Mouse (Mus musculus) spleen, postnatal 14 days (tissue): Measurements from ENCODE around the gene Cdc6.
A peak's percentile ranks its signal among the peaks of the same experiment; 100 is the strongest.
"Not testable (repeated sequence)": the region's sequence is repeated elsewhere in the genome, so short reads cannot be mapped to it uniquely, and the experiment has no call there.

Experiments
- DNase-seq, 2 experiments: peaks; one replicate each; pipeline ENCODE4 v3.0.0; 2021 to 2022; ENCODE audit warnings: low spot score in 2 of 2

The Cdc6 gene

GRCm38 (mm10) chr11:98931513-98932292 is 24.1 kb downstream of the Cdc6 start:
- no peak for DNase-seq

- DNase-seq: no peak
Observed at GRCm38 (mm10) chr11:98932293-98933091, 24.9 kb downstream of the Cdc6 start.

GRCm38 (mm10) chr11:98933151-98933550 is 25.6 kb downstream of the Cdc6 start:
- peak in 1 of 2 experiments; percentile 62 for DNase-seq

GRCm38 (mm10) chr11:98933847-98934246 is 26.2 kb downstream of the Cdc6 start:
- DNase-seq: not testable (repeated sequence)

- DNase-seq: no peak
Observed at GRCm38 (mm10) chr11:98934367-98934766, 26.8 kb downstream of the Cdc6 start.

- no peak for DNase-seq
Observed at GRCm38 (mm10) chr11:98935123-98935522, 27.5 kb downstream of the Cdc6 start.

- DNase-seq: no peak
Observed at GRCm38 (mm10) chr11:98936170-98936569, 28.6 kb downstream of the Cdc6 start.

GRCm38 (mm10) chr11:98936606-98937409 is 29.2 kb downstream of the Cdc6 start:
- no peak for DNase-seq

GRCm38 (mm10) chr11:98937410-98937913 is 29.9 kb downstream of the Cdc6 start:
- DNase-seq: peak; percentile 54 to 69

- no peak for DNase-seq
Observed at GRCm38 (mm10) chr11:98937914-98938694, 30.5 kb downstream of the Cdc6 start.

GRCm38 (mm10) chr11:98938701-98939083 is 31.1 kb downstream of the Cdc6 start:
- no peak for DNase-seq

GRCm38 (mm10) chr11:98939084-98939952 is 31.7 kb downstream of the Cdc6 start:
- DNase-seq: no peak

- no peak for DNase-seq
Observed at GRCm38 (mm10) chr11:98939953-98940641, 32.5 kb downstream of the Cdc6 start.

- no peak for DNase-seq
Observed at GRCm38 (mm10) chr11:98940776-98941175, 33.2 kb downstream of the Cdc6 start.

GRCm38 (mm10) chr11:98941341-98941825 is 33.8 kb downstream of the Cdc6 start:
- DNase-seq: no peak

GRCm38 (mm10) chr11:98941826-98942550 is 34.4 kb downstream of the Cdc6 start:
- peak; percentile 51 to 68 for DNase-seq

GRCm38 (mm10) chr11:98942555-98942922 is 34.9 kb downstream of the Cdc6 start:
- no peak for DNase-seq

GRCm38 (mm10) chr11:98942923-98943641 is 35.5 kb downstream of the Cdc6 start:
- DNase-seq: no peak
